Mouse (Mus musculus) lung, postnatal 4 days (tissue): Measurements from ENCODE around the gene Phxr2.
A peak's percentile ranks its signal among the peaks of the same experiment; 100 is the strongest.

Experiments used
- DNase-seq, 2 experiments: peaks; one replicate each; pipeline ENCODE4 v3.0.0; 2021

Phxr2 gene

GRCm38 (mm10) chr10:99086029-99086428 is 40.1 kb downstream of the Phxr2 start:
- DNase-seq, result no peak

- no peak for DNase-seq
Measured at GRCm38 (mm10) chr10:99085240-99085587, 40.9 kb downstream of the Phxr2 start.

- peak; percentile 86 to 90 for DNase-seq
Measured at GRCm38 (mm10) chr10:99084397-99085239, 41.5 kb downstream of the Phxr2 start.

- peak; percentile 30 to 44 for DNase-seq
Measured at GRCm38 (mm10) chr10:99083431-99084003, 42.6 kb downstream of the Phxr2 start.

- DNase-seq, result no peak
Measured at GRCm38 (mm10) chr10:99081569-99081990, 44.5 kb downstream of the Phxr2 start.

- no peak for DNase-seq
Measured at GRCm38 (mm10) chr10:99078621-99079020, 47.5 kb downstream of the Phxr2 start.

- DNase-seq, result no peak
Measured at GRCm38 (mm10) chr10:99076113-99076895, 49.8 kb downstream of the Phxr2 start.
